Mouse (Mus musculus) mouse embryonic stem cell (cell line): ENCODE measurements around the gene Cpa1.

Source experiments
- in situ Hi-C, 2 experiments: fragments of 300-500 bp; cut with MboI; formaldehyde crosslinking; loops; 1 replicate in 1 of 2; 3 replicates in 1 of 2; pipeline ENCODE4 v1.14.3; 2019 to 2020; ENCODE audit warnings: low sequenced_read_pairs in 2 of 2, low pct_unique_long_range_greater_than_20kb in 1 of 2, mixed read lengths in 1 of 2; ENCODE audit not compliant: unreplicated experiment in 1 of 2

Gene Cpa1

DNA sequence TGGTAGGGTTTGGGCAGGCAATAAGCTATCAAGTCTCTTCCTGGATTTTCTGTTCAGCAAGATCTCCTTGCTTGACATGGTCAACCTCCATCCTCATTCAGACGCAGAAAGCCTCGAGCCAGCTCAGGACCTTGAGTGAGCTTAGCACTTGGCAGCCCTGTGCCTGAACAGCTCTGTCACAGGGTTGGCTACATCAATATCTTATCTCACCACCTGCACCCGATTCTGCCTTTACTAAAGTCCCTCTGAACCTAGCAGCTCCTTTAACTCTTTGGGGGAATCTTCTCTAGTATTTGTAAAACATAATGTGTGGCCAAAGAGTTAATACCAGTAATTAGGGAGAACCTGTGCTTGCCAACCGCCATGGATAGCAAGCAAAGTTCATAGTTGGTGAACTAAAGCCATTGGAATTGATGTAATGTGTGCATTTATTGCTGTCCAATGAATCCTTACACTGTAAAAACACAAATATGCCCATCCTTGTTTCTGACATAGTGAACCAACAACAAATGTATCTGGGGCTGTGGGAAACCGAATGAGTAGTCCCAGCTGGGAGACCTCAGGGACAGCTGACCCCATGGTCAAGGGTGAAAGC, at the start of gene Cpa1:
Gene Cpa1, plus strand, starts transcription at position 545 of the 595 bp plus-strand sequence.
- in situ Hi-C loops: no loop called here

- in situ Hi-C loops: no loop called here
These were observed 49.2 kb upstream of the Cpa1 start for GRCm38 (mm10) chr6:30589819-30590218.

- in situ Hi-C loops: no loop called here
These were observed 47.1 kb upstream of the Cpa1 start for GRCm38 (mm10) chr6:30591851-30592404.

- in situ Hi-C loops: no loop called here
These were observed 46.5 kb upstream of the Cpa1 start for GRCm38 (mm10) chr6:30592417-30592974.

GRCm38 (mm10) chr6:30594364-30594763, 44.7 kb upstream of the Cpa1 start:
- in situ Hi-C loops: no loop called here

DNA sequence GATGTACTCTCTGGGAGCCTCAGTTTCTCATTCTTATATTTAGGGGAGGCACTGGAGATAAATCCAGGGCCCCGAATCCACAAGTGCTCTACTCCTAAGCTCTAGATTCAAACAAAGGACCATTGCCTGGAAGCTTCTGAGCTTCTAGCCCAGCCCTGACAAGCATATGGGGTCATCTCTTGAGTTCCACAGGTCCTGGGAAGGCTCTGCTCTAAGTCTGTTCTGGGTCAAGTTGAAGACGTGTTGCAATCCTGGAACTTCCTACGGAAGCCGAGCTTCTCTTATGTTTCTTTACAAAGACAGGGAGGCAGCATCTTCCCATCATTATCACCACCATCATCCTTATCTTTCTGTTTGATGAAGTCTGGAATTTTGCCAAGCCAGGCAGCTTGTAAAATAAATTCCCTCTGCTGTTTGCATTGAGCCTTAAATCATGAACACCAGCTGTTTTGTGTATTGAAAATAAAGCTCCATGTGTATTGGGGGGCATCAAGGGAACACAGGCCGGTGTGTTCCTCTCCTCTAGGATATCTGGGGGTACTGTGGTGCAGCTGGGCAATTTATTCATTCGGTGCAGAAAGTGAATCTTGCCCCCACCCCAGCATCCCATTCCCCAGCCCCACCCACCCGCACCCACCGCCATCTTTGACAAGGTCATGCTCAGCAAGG, 42.7 kb upstream of the Cpa1 start:
- in situ Hi-C loops: no loop called here

- in situ Hi-C loops: no loop called here
These were observed 39.0 kb upstream of the Cpa1 start for GRCm38 (mm10) chr6:30600033-30600432.

DNA sequence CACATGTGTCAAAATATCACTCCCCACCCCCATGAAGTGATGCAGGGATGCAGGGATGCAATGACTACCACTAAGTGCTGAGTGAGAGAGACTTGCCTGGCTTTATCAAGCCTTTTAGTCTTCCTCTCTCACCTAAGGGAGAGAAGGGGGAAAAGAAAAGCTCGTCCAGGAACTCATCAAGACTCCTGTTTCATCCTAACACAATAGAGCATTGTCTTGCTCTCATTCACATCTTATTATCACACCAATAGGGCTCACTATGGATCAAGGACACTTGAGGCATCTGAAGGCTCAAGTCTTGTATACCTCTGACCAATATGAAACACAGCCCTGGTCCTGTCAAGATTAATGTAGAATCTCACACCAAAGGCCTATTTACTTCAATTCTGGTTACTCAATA, 38.0 kb upstream of the Cpa1 start:
- in situ Hi-C loops: no loop called here

DNA sequence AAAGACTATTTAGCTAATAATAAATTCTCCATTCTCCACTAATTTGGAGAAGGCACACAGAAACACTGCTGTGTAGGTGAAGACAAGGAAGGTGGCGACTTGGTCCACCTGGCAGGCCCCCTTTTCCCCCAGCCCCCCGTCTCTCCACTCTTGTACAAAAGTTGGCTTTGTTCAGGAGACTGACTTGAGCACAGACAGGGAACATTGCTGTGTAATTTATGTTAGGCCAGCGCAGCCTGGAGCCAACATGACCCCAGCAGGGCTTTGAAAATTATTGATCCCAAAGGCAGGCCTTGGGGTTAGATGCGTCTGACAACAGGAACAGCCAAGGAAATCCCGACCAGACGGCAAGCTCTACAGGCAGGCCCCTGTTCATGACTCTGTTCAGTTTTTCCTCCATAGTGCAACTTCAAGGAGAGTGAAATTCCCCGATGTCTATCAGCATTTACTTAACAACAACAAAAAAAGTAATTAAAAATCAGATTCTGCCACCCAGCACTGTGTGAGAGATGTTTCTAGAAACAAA, 34.6 kb upstream of the Cpa1 start:
- in situ Hi-C loops: no loop called here

- in situ Hi-C loops: no loop called here
These were observed 33.9 kb upstream of the Cpa1 start for GRCm38 (mm10) chr6:30605111-30605510.

DNA sequence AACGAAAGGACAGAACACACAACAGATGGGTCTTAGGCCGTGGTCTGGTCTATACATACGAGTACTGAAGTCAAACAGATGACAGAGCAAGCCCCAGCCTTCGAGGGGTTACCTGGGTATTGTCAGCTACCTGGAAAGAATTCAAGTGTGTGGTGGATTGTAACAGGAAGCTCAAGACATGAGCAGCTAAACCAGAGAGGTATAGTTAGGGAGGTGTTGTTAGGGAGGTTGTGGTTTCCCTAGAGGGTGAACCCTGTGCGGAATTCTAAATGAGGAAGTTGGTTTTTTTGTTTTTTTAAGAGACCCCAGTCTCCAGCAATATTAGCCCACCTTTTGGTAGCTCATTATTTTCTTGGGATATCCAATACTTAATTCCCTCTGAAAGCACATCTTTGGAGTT, 33.3 kb upstream of the Cpa1 start:
- in situ Hi-C loops: no loop called here

DNA sequence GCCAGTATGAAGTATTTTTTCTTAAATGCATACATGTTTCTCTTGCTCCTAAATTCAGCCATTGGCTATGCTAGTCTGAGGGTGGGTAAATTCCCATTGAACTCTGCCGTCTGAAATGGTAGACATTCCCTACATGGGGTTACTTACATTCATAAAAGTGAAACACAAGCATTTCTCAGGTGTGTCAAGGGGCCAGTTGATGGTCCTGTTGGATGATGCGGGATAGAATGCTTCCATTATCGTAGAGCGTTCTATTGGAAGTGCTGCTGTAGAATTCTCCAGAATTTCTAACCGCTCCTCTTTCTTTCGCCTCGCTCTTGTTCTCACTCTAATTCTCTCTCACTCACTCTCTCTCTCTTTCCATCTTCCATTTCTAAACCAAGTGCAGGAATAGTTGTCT, 28.3 kb upstream of the Cpa1 start, which contains the start of gene Cpa5:
Gene Cpa5, plus strand, starts transcription at position 301 of the 400 bp plus-strand sequence.
- in situ Hi-C loops: no loop called here

DNA sequence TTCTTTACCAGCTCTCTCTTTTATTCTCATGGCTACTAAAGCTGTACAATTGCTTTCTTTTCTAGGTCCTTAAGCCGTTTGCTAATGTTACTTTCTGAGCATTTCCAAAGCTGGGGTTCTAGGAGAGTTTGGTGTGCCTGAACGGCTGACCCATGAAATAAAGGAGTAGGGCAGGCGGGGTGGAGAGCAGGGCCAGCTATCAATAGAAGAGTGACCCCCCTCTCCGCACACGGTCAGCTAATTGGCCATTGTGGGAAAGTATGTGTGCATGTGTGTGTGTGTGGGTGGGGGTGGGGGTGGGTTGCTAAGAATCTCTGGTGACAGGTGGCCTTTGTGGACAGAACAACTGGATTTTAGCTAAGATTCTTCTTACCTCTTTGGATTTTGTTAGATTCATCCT, 27.8 kb upstream of the Cpa1 start:
- in situ Hi-C loops: no loop called here

- in situ Hi-C loops: no loop called here
These were observed 24.8 kb upstream of the Cpa1 start for GRCm38 (mm10) chr6:30614251-30614650.

DNA sequence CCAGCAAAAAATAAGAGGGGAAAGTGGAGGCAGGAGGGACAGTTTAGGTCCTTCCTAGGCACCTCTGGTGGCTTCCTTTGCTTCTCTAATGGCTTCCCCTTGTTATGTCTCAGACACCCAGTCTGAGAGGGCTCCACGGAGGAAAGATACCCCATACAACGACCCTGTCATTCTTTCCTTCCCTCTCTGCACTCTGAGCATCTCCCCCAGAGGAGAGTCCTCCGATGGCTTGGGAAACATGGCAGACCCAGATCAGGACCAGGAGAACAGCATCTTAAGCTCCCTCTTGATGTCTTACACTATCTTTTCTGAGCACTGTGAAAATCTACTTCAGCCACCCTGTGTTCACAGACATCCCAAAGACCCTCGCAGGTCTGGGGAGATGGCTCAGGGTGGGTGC, 23.3 kb upstream of the Cpa1 start:
- in situ Hi-C loops: no loop called here

- in situ Hi-C loops: no loop called here
These were observed 22.5 kb upstream of the Cpa1 start for GRCm38 (mm10) chr6:30616491-30616941.

- in situ Hi-C loops: no loop called here
These were observed 21.7 kb upstream of the Cpa1 start for GRCm38 (mm10) chr6:30617020-30617958.

DNA sequence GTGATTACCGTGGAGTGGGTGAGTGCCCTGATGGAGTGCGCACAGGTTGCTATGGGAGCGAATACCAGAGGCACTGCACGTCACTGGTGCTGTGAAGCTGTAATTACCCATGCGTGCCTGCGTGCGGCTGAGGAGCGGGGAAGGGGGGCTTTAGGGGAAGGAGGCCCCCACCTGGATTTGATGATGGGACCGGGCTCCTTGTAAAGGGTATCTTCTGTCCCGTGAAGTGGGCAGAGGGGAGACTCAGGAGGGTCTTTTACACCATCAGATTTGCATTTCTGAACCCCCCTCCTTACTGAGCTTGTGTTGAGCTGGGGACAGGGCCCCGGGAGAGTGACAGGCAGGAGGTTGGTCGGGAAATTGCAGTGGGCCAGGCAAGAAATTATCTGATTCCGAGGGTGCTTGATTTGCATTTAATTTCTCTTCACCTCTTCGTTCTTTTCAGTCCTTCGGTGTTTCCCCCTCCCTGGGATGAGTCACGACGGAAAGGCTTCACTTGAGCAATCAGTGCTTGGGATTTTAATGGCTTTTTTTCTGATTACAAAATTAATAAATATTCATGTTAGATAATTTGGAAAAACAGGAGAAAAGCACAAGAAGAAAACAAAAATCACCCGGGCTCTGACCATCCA, 20.9 kb upstream of the Cpa1 start:
- in situ Hi-C loops: no loop called here
